Mouse (Mus musculus) liver, adult 2 months (tissue): ENCODE measurements around the gene Mapk8ip2. TPM values are rescaled to one million over a fixed set of nuclear protein-coding genes. Genes with fewer than 3 reads are reported as not detected.

Source experiments
- DNase-seq: peaks from one replicate; pipeline ENCODE4 v3.0.0-alpha.2; 2011; ENCODE audit warnings: low read depth, low spot score; ENCODE audit errors: extremely low read depth
- H3K27ac ChIP-seq: fragments of 200-500 bp; replicated peaks from 2 replicates; pipeline ENCODE4 v1.5.1; 2012; ENCODE audit warnings: low read depth, mild to moderate bottlenecking, control low read depth, inconsistent platforms, low read length; ENCODE audit not compliant: insufficient read depth
- H3K27me3 ChIP-seq: fragments of 200-500 bp; 2 replicates; pipeline ENCODE4 v1.6.1; 2012; ENCODE audit warnings: mild to moderate bottlenecking, moderate library complexity, low read length, inconsistent platforms; ENCODE audit not compliant: control insufficient read depth, insufficient read depth
- H3K36me3 ChIP-seq: fragments of 200-500 bp; 2 replicates; pipeline ENCODE4 v1.6.1; 2012; ENCODE audit warnings: low read length, inconsistent platforms; ENCODE audit not compliant: control insufficient read depth, insufficient read depth
- H3K4me1 ChIP-seq: fragments of 200-500 bp; 2 replicates; pipeline ENCODE4 v1.6.1; 2011; ENCODE audit warnings: low read length; ENCODE audit not compliant: control insufficient read depth, insufficient read depth
- H3K4me3 ChIP-seq: fragments of 200-500 bp; 2 replicates; pipeline ENCODE4 v1.5.1; 2011; ENCODE audit warnings: low read depth, mild to moderate bottlenecking, control low read depth, low read length, moderate library complexity; ENCODE audit not compliant: insufficient read depth
- H3K79me2 ChIP-seq: fragments of 200-500 bp; 2 replicates; pipeline ENCODE4 v1.6.1; 2012; ENCODE audit warnings: inconsistent platforms, mild to moderate bottlenecking, low read length, moderate library complexity; ENCODE audit not compliant: control insufficient read depth, insufficient read depth
- H3K9ac ChIP-seq: fragments of 200-500 bp; 2 replicates; pipeline ENCODE4 v1.6.1; 2012; ENCODE audit warnings: low read depth, mild to moderate bottlenecking, control low read depth, inconsistent platforms, low read length
- CTCF ChIP-seq: fragments of 200-500 bp; IDR thresholded peaks from 2 replicates; pipeline ENCODE4 v1.5.1; 2011; ENCODE audit warnings: low read depth, low read length, control low read depth
- POLR2A ChIP-seq: fragments of 200-500 bp; IDR thresholded peaks from 2 replicates; pipeline ENCODE4 v1.6.1; 2011; ENCODE audit warnings: low read length, control low read depth; ENCODE audit not compliant: insufficient read depth; ENCODE audit errors: extremely low read depth
- WGBS: fragments of 180-500 bp; shearing (Covaris S2); methylation state at CpG from one replicate; pipeline ENCODE4 v1.1.7; 2018; 5-methylcytosine and 5-hydroxymethylcytosine counted together
- polyA plus RNA-seq: library from polyadenylated mRNA; depleted of rRNA; stranded (reverse); fragments of >200 nt; gene quantifications from 2 replicates; pipeline ENCODE4 v1.2.3, GENCODE M21; 2012; rRNA removed
- total RNA-seq: library from RNA; depleted of rRNA; stranded (reverse); fragments of >200 nt; gene quantifications from 2 replicates; pipeline ENCODE4 v1.2.3, GENCODE M21; 2014; rRNA removed

Gene Mapk8ip2
- total RNA-seq (not detected in 2 replicates), polyA plus RNA-seq (0.01 TPM in 1 of 2 replicates, not detected in the other)

GRCm38 (mm10) chr15:89453865-89454478, at the start of gene Mapk8ip2:
TSS of gene Mapk8ip2 (plus strand) at chr15:89453913.
- no peak within 1 kb of the TSS for H3K9ac ChIP-seq
- no peak for DNase-seq
- 2% methylated on average over 47 of the region's 53 CpGs for WGBS
- H3K4me1 ChIP-seq = no peaks in the 10 kb centered on the region
- no peaks in the 10 kb centered on the region for H3K79me2 ChIP-seq
- H3K4me3 ChIP-seq = peak within 1 kb of the TSS; percentile 6; the same call in 1 of the 2 replicates
- no peak within 1 kb of the TSS for H3K27ac ChIP-seq
- H3K27me3 ChIP-seq = peaks cover 8% of the 10 kb centered on the region; the same call in 1 of the 2 replicates
- no peak for TF ChIP-seq CTCF
- TF ChIP-seq POLR2A = no peak
- H3K36me3 ChIP-seq = no peaks in the 10 kb centered on the region

GRCm38 (mm10) chr15:89404831-89405623, 48.7 kb upstream of the Mapk8ip2 start:
- Histone ChIP-seq H3K9ac (no peak overlapping the region), H3K27me3 (no peaks in the 10 kb centered on the region), H3K4me3 (no peak overlapping the region), H3K4me1 (no peaks in the 10 kb centered on the region), H3K36me3 (no peaks in the 10 kb centered on the region), H3K79me2 (no peaks in the 10 kb centered on the region), H3K27ac (no peak overlapping the region)
- TF ChIP-seq POLR2A (no peak), CTCF (no peak)
- no peak for DNase-seq
- WGBS = 84% methylated on average over 10 of the region's 10 CpGs

GRCm38 (mm10) chr15:89406691-89407090, 47.0 kb upstream of the Mapk8ip2 start:
- no peak for TF ChIP-seq POLR2A
- no peak for TF ChIP-seq CTCF
- Histone ChIP-seq H3K36me3 (no peaks in the 10 kb centered on the region), H3K4me3 (no peak overlapping the region), H3K79me2 (no peaks in the 10 kb centered on the region), H3K27ac (no peak overlapping the region), H3K27me3 (no peaks in the 10 kb centered on the region), H3K9ac (no peak overlapping the region), H3K4me1 (no peaks in the 10 kb centered on the region)
- no peak for DNase-seq

GRCm38 (mm10) chr15:89410118-89410517, 43.6 kb upstream of the Mapk8ip2 start, which contains the start of gene Syce3:
TSS of gene Syce3 (minus strand) at chr15:89410503.
- no peak for TF ChIP-seq CTCF
- TF ChIP-seq POLR2A = no peak
- no peaks in the 10 kb centered on the region for H3K36me3 ChIP-seq
- H3K4me3 ChIP-seq = no peak within 1 kb of the TSS
- no peaks in the 10 kb centered on the region for H3K79me2 ChIP-seq
- WGBS = 81% methylated on average over 24 of the region's 24 CpGs
- H3K27ac ChIP-seq = no peak within 1 kb of the TSS
- no peak for DNase-seq
- H3K9ac ChIP-seq = no peak within 1 kb of the TSS
- H3K4me1 ChIP-seq = peaks cover 1% of the 10 kb centered on the region
- no peaks in the 10 kb centered on the region for H3K27me3 ChIP-seq

- H3K9ac ChIP-seq = no peak overlapping the region
- no peak overlapping the region for H3K4me3 ChIP-seq
- peak; percentile 76 for DNase-seq
- WGBS = 26% methylated on average over 8 of the region's 8 CpGs
- TF ChIP-seq POLR2A (no peak), CTCF (no peak)
- no peak overlapping the region for H3K27ac ChIP-seq
- H3K27me3 ChIP-seq = no peaks in the 10 kb centered on the region
- H3K36me3 ChIP-seq = peaks cover 14% of the 10 kb centered on the region
- no peaks in the 10 kb centered on the region for H3K79me2 ChIP-seq
- peaks cover 7% of the 10 kb centered on the region for H3K4me1 ChIP-seq
Observed at GRCm38 (mm10) chr15:89415282-89415681, 38.4 kb upstream of the Mapk8ip2 start.

- H3K4me3 ChIP-seq = no peak overlapping the region
Observed at GRCm38 (mm10) chr15:89421938-89422337, 31.8 kb upstream of the Mapk8ip2 start.

More at GRCm38 (mm10) chr15:89421938-89422337, 31.8 kb upstream of the Mapk8ip2 start:
- Histone ChIP-seq H3K4me1 (peaks cover 5% of the 10 kb centered on the region), H3K79me2 (no peaks in the 10 kb centered on the region), H3K27me3 (no peaks in the 10 kb centered on the region), H3K9ac (no peak overlapping the region), H3K27ac (no peak overlapping the region), H3K36me3 (peaks cover 24% of the 10 kb centered on the region)
- 94% methylated on average over 9 of the region's 9 CpGs for WGBS
- TF ChIP-seq POLR2A = no peak
- TF ChIP-seq CTCF = no peak
- no peak for DNase-seq
